Mouse (Mus musculus) kidney, postnatal 25 days (tissue): Measurements from ENCODE around the gene Gm6217.
"Not testable (repeated sequence)": the region's sequence is repeated elsewhere in the genome, so short reads cannot be mapped to it uniquely, and the experiment has no call there.

ENCODE experiments used
- DNase-seq, 2 experiments: peaks; one replicate each; pipeline ENCODE4 v3.0.0; 2021; ENCODE audit warnings: mixed read lengths in 2 of 2

Gm6217 gene

GRCm38 (mm10) chr1:82931326-82931725 lies at the start of gene Gm6217:
Gene Gm6217, minus strand, starts transcription at chr1:82931399.
- not testable (repeated sequence) for DNase-seq

- no peak for DNase-seq
These were observed 46.6 kb upstream of the Gm6217 start for GRCm38 (mm10) chr1:82977840-82978239.

- DNase-seq = peak; percentile 18 to 46
These were observed 44.6 kb upstream of the Gm6217 start for GRCm38 (mm10) chr1:82975750-82976149.

- DNase-seq = no peak
These were observed 43.1 kb upstream of the Gm6217 start for GRCm38 (mm10) chr1:82974342-82974741.

- no peak for DNase-seq
These were observed 42.7 kb upstream of the Gm6217 start for GRCm38 (mm10) chr1:82973901-82974300.

- peak in 1 of 2 experiments; percentile 24 for DNase-seq
These were observed 42.0 kb upstream of the Gm6217 start for GRCm38 (mm10) chr1:82973244-82973643.

GRCm38 (mm10) chr1:82972046-82972445 lies 40.8 kb upstream of the Gm6217 start:
- peak; percentile 33 to 57 for DNase-seq

GRCm38 (mm10) chr1:82966413-82966812 lies 35.2 kb upstream of the Gm6217 start:
- no peak for DNase-seq

GRCm38 (mm10) chr1:82959870-82960385 lies 28.7 kb upstream of the Gm6217 start, which contains the start of gene Gm47955:
Gene Gm47955, plus strand, starts transcription at chr1:82960286.
- DNase-seq = no peak

- DNase-seq = not testable (repeated sequence)
These were observed 24.7 kb upstream of the Gm6217 start, which contains the start of gene Gm7544 for GRCm38 (mm10) chr1:82955913-82956312. Gene Gm7544, minus strand, starts transcription at chr1:82956013.

- no peak for DNase-seq
These were observed 17.4 kb upstream of the Gm6217 start for GRCm38 (mm10) chr1:82948601-82949000.

- not testable (repeated sequence) for DNase-seq
These were observed 14.8 kb upstream of the Gm6217 start for GRCm38 (mm10) chr1:82946029-82946428.

GRCm38 (mm10) chr1:82943295-82943694 lies 12.1 kb upstream of the Gm6217 start, which contains the start of gene A030003K21Rik:
Gene A030003K21Rik, minus strand, starts transcription at chr1:82943388.
- not testable (repeated sequence) for DNase-seq

- DNase-seq = not testable (repeated sequence)
These were observed 11.3 kb upstream of the Gm6217 start for GRCm38 (mm10) chr1:82942505-82942904.

- peak; percentile 10 to 58 for DNase-seq
These were observed 7.5 kb upstream of the Gm6217 start for GRCm38 (mm10) chr1:82938666-82939065.

GRCm38 (mm10) chr1:82930558-82930957 lies 641 bp downstream of the Gm6217 start:
- DNase-seq = not testable (repeated sequence)

- no peak for DNase-seq
These were observed 6.5 kb downstream of the Gm6217 start, which contains the start of gene A030014E15Rik for GRCm38 (mm10) chr1:82924650-82925049. Gene A030014E15Rik, plus strand, starts transcription at chr1:82924917.

- DNase-seq = not testable (repeated sequence)
These were observed 17.8 kb downstream of the Gm6217 start for GRCm38 (mm10) chr1:82913434-82913833.

GRCm38 (mm10) chr1:82913025-82913424 lies 18.2 kb downstream of the Gm6217 start, which contains the start of gene A030005L19Rik:
Gene A030005L19Rik, plus strand, starts transcription at chr1:82913325.
- no peak for DNase-seq

GRCm38 (mm10) chr1:82905886-82906285 lies 25.3 kb downstream of the Gm6217 start:
- DNase-seq = no peak

GRCm38 (mm10) chr1:82901201-82901600 lies 30.0 kb downstream of the Gm6217 start:
- DNase-seq = no peak

- no peak for DNase-seq
These were observed 30.6 kb downstream of the Gm6217 start for GRCm38 (mm10) chr1:82900567-82900966.

GRCm38 (mm10) chr1:82893269-82893668 lies 37.9 kb downstream of the Gm6217 start:
- no peak for DNase-seq
